Mouse (Mus musculus): ENCODE measurements around the gene Nat10. TPM values are rescaled to one million over a fixed set of nuclear protein-coding genes. Genes with fewer than 3 reads are reported as not detected.

The Nat10 gene
- polyA plus RNA-seq (2012), result 0.41 and 0.52 TPM in 2 replicates

DNA sequence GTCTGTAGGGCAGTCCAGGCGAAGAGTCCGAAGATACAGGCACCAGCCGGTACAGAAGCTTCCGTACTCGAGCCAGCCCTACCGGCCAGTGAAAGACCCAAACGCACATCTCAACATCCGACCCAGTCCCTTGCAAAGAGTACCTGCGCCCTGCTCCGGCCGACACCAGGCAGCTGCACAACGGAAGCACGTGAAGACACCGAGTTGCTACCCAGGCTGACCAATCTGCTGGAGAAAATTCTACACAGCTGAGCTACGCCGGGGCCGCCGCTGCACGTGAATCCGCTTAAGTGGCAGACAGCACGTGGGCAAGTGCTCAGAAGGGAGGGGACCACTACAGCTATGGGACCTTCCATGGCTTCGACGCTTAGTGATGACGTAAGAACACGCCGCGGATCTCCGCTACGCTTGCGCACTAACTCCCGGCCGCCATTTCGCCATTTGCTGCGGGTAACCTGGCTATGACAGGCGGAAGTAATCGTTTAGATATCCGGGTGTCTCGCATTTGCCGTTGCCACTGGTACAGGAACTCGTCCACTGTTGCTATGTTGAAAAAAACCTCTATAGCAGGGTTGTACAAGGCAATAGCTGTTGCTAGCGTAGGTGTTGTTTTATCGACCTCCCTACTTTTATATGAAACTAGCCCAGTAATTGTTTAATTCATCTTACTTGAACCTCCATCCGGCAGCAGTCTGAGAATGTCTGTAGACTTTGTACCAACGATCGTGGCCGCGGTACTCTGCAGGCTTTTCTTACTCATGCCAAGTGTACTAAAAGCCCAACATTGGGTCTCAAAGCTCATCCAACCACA, at the start of gene Nat10:
TSS of gene Nat10 (minus strand) at position 365 of the 811 bp plus-strand sequence.
- no peak for TF ChIP-seq TAL1 (IDR thresholded peaks at IDR 0.05; ENCODE audit: low read length)
- no peak for TF ChIP-seq GATA1 (IDR thresholded peaks at IDR 0.05; ENCODE audit: low read length)
- H3K9me3 ChIP-seq (ENCODE audit: control insufficient read depth, low read length), result no peaks in the 10 kb centered on the region
- H3K36me3 ChIP-seq (ENCODE audit: control insufficient read depth), result peaks cover 26% of the 10 kb centered on the region
- H3K4me3 ChIP-seq (replicated peaks), result peak within 1 kb of the TSS; percentile 95
- no peaks in the 10 kb centered on the region for H3K27me3 ChIP-seq (ENCODE audit: control insufficient read depth)
- peaks cover 34% of the 10 kb centered on the region for H3K4me1 ChIP-seq (ENCODE audit: control insufficient read depth)

DNA sequence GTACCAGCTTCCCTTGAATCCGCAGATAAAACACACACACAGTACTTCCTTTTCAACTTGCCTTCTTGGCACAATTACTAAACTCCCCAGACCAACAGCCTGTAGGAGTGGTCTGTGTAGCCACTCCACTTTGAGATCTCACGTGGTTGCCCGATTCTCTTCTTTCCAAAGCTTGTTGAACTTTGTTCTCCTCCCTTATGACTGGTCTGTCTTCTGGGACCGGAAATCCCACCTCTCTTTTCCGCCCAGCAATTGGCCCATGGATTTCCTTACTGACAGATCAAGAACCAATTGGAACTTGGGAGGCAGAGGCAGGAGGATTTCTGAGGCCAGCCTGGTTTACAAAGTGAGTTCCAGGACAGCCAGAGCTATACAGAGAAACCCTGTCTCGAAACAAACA, 49.3 kb upstream of the Nat10 start:
- H3K4me3 ChIP-seq (replicated peaks), result no peak overlapping the region
- H3K4me1 ChIP-seq (ENCODE audit: control insufficient read depth), result no peaks in the 10 kb centered on the region
- 0 out of 2 replicates have a peak, but pooled peaks cover 2% of the 10 kb centered on the region for H3K27me3 ChIP-seq (ENCODE audit: control insufficient read depth)
- H3K36me3 ChIP-seq (ENCODE audit: control insufficient read depth), result no peaks in the 10 kb centered on the region
- no peaks in the 10 kb centered on the region for H3K9me3 ChIP-seq (ENCODE audit: control insufficient read depth, low read length)
- TF ChIP-seq GATA1 (IDR thresholded peaks at IDR 0.05; ENCODE audit: low read length), result no peak
- no peak for TF ChIP-seq TAL1 (IDR thresholded peaks at IDR 0.05; ENCODE audit: low read length)

DNA sequence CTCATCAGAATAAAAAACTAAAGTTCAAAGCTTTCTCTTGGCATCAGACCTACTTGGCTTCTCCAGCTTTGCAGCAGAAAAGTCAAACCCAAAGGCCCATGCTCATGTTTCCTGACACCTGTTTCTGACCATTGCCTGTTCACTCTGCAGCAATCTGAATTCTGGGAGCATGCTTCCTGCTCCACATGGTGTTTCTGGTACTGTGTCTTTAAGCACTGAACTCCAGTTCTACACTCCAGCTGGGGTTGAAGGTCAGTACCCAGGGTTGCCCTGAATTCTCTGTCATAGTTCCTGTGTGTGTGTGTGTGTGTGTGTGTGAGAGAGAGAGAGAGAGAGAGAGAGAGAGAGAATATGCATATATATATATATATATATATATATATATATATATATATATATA, 47.4 kb upstream of the Nat10 start:
- Histone ChIP-seq H3K27me3 (ENCODE audit: control insufficient read depth) (0 out of 2 replicates have a peak, but pooled peaks cover 2% of the 10 kb centered on the region), H3K9me3 (ENCODE audit: control insufficient read depth, low read length) (no peaks in the 10 kb centered on the region), H3K4me1 (ENCODE audit: control insufficient read depth) (no peaks in the 10 kb centered on the region), H3K36me3 (ENCODE audit: control insufficient read depth) (no peaks in the 10 kb centered on the region), H3K4me3 (replicated peaks) (no peak overlapping the region)
- TF ChIP-seq TAL1 (IDR thresholded peaks at IDR 0.05; ENCODE audit: low read length) (no peak), GATA1 (IDR thresholded peaks at IDR 0.05; ENCODE audit: low read length) (no peak)

- Histone ChIP-seq H3K9me3 (ENCODE audit: control insufficient read depth, low read length) (no peaks in the 10 kb centered on the region), H3K36me3 (ENCODE audit: control insufficient read depth) (no peaks in the 10 kb centered on the region), H3K27me3 (ENCODE audit: control insufficient read depth) (0 out of 2 replicates have a peak, but pooled peaks cover 2% of the 10 kb centered on the region), H3K4me3 (replicated peaks) (no peak overlapping the region), H3K4me1 (ENCODE audit: control insufficient read depth) (no peaks in the 10 kb centered on the region)
- TF ChIP-seq GATA1 (IDR thresholded peaks at IDR 0.05; ENCODE audit: low read length) (no peak), TAL1 (IDR thresholded peaks at IDR 0.05; ENCODE audit: low read length) (no peak)
Measured at GRCm38 (mm10) chr2:103803770-103804530, 42.9 kb upstream of the Nat10 start.

DNA sequence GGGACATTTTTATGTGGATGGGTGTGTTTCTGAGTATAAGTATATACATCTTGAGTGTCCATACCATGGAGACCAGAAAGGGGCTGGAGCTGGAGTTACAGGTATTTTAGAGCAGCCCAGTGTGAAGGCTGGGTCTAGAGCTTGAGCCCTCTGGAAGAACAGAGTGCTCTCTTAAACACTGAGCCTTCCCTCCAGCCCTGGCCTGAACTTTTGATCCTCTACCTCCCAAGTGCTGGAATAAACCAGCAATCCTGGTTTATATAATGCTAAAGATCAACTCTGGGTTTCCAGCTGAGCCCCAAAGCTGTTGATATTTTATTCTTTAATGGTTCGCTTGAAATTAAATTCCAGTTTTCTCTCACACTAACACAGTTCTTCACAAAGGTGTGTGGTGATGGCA, 41.4 kb upstream of the Nat10 start:
- Histone ChIP-seq H3K9me3 (ENCODE audit: control insufficient read depth, low read length) (no peaks in the 10 kb centered on the region), H3K36me3 (ENCODE audit: control insufficient read depth) (no peaks in the 10 kb centered on the region), H3K4me3 (replicated peaks) (no peak overlapping the region), H3K27me3 (ENCODE audit: control insufficient read depth) (0 out of 2 replicates have a peak, but pooled peaks cover 2% of the 10 kb centered on the region), H3K4me1 (ENCODE audit: control insufficient read depth) (peaks cover 13% of the 10 kb centered on the region)
- TF ChIP-seq TAL1 (IDR thresholded peaks at IDR 0.05; ENCODE audit: low read length) (no peak), GATA1 (IDR thresholded peaks at IDR 0.05; ENCODE audit: low read length) (no peak)

DNA sequence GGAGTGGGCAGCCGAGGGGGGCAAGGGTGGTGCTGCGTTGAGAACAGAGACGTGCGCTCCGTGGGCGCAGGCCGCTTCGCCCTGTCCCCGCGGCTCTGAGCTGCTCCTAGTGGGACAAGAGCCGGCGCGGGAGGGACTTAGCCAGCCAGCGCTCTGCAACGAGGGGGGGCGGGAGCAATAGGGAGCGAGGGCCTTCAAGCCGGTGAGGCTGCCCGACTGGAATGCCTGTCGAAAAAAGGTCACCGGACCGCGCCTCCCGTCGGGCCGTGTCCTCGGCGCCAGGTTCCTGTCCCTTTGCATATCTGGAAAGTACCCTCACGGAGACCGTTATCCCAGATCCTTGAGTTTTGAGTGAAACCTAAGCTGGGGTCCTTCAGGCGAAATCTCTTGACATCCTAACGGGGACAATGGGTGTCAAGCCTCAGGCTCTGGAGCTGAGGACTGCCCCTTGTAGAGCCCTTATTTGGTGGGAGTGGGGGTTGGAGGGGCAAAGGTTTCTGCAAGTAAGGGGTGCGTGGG, 36.5 kb upstream of the Nat10 start, which contains the start of gene Caprin1:
TSS of gene Caprin1 (minus strand) at position 159 of the 519 bp plus-strand sequence.
- TF ChIP-seq TAL1 (IDR thresholded peaks at IDR 0.05; ENCODE audit: low read length) (no peak), GATA1 (IDR thresholded peaks at IDR 0.05; ENCODE audit: low read length) (no peak)

DNA sequence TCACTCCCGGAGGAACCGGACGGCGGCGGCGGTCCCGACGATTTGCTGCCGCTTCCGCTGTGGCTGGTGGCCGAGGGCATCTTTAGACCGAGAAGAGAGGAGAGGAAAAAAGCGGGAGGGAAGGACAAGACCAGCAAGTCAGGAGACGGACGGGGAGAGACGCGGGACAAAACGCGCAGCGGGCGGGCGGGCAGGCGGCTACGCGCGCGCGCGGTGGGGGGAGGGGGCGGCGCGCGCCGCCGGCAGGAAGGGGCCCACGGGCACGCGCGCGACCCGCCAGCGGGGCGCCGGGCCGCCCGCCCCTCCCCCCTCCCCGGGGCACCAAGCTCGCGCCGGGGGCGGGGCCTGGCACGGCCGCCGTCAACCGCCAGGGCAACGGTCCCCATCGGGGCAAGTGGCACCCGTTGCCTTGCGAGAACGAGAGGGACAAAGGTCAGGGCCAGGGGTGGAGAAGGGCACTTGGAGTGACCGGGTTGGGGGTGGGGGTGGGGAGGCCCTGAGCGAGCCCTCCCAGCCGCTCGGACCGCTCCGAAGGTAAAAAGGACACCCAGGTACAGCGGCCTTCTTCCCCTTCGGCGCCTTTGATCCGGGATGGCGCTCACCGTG, 35.9 kb upstream of the Nat10 start:
- TF ChIP-seq GATA1 (IDR thresholded peaks at IDR 0.05; ENCODE audit: low read length) (no peak), TAL1 (IDR thresholded peaks at IDR 0.05; ENCODE audit: low read length) (no peak)
- Histone ChIP-seq H3K36me3 (ENCODE audit: control insufficient read depth) (peaks cover 41% of the 10 kb centered on the region), H3K9me3 (ENCODE audit: control insufficient read depth, low read length) (no peaks in the 10 kb centered on the region), H3K27me3 (ENCODE audit: control insufficient read depth) (no peaks in the 10 kb centered on the region), H3K4me1 (ENCODE audit: control insufficient read depth) (peaks cover 30% of the 10 kb centered on the region), H3K4me3 (replicated peaks) (peak overlapping the region; percentile 99)

More for the DNA sequence above, 36.5 kb upstream of the Nat10 start, which contains the start of gene Caprin1:
- H3K9me3 ChIP-seq (ENCODE audit: control insufficient read depth, low read length), result no peaks in the 10 kb centered on the region
- H3K36me3 ChIP-seq (ENCODE audit: control insufficient read depth), result peaks cover 35% of the 10 kb centered on the region
- H3K4me1 ChIP-seq (ENCODE audit: control insufficient read depth), result peaks cover 30% of the 10 kb centered on the region
- no peaks in the 10 kb centered on the region for H3K27me3 ChIP-seq (ENCODE audit: control insufficient read depth)
- peak within 1 kb of the TSS; percentile 99 for H3K4me3 ChIP-seq (replicated peaks)

GRCm38 (mm10) chr2:103796211-103796860, 35.3 kb upstream of the Nat10 start:
- no peaks in the 10 kb centered on the region for H3K27me3 ChIP-seq (ENCODE audit: control insufficient read depth)
- H3K36me3 ChIP-seq (ENCODE audit: control insufficient read depth), result peaks cover 47% of the 10 kb centered on the region
- H3K4me3 ChIP-seq (replicated peaks), result peak overlapping the region; percentile 99
- H3K4me1 ChIP-seq (ENCODE audit: control insufficient read depth), result peaks cover 33% of the 10 kb centered on the region
- H3K9me3 ChIP-seq (ENCODE audit: control insufficient read depth, low read length), result no peaks in the 10 kb centered on the region
- TF ChIP-seq GATA1 (IDR thresholded peaks at IDR 0.05; ENCODE audit: low read length), result no peak
- no peak for TF ChIP-seq TAL1 (IDR thresholded peaks at IDR 0.05; ENCODE audit: low read length)

Data from erythroblast, embryonic 14.5 days (primary cell).